Mouse (Mus musculus) CH12.LX (cell line): ENCODE measurements around the gene Gm17654. TPM values are rescaled to one million over a fixed set of nuclear protein-coding genes. Genes with fewer than 3 reads are reported as not detected.
"Not testable (repeated sequence)": the region's sequence is repeated elsewhere in the genome, so short reads cannot be mapped to it uniquely, and the experiment has no call there.

Experiments
- DNase-seq: peaks from one replicate; pipeline ENCODE4 v3.0.0-alpha.2; 2013; ENCODE audit errors: extremely low read depth
- H3K27ac ChIP-seq: 2 replicates; pipeline ENCODE4 v1.5.1; 2012; ENCODE audit warnings: low read depth, mild to moderate bottlenecking, control low read depth, moderate library complexity; ENCODE audit not compliant: insufficient read depth
- H3K27me3 ChIP-seq: replicated peaks from 2 replicates; pipeline ENCODE3; 2012; ENCODE audit warnings: inconsistent platforms
- H3K36me3 ChIP-seq, 2 experiments: replicated peaks in 1 of 2; 2 replicates each; pipeline versions ENCODE3 to v1.6.1; 2012; ENCODE audit warnings: inconsistent platforms in 1 of 2, low read length in 1 of 2, mild to moderate bottlenecking in 1 of 2, mixed read lengths in 1 of 2, moderate library complexity in 1 of 2; ENCODE audit not compliant: control insufficient read depth in 1 of 2, insufficient read depth in 1 of 2
- H3K4me1 ChIP-seq, 2 experiments: 2 replicates each; pipeline ENCODE4 v1.6.1; 2012; ENCODE audit warnings: inconsistent platforms in 1 of 2, moderate library complexity in 1 of 2; ENCODE audit not compliant: insufficient read depth in 2 of 2, control insufficient read depth in 1 of 2
- H3K4me2 ChIP-seq: 2 replicates; pipeline ENCODE4 v1.6.1; 2012; ENCODE audit warnings: low read depth, mild to moderate bottlenecking, control low read depth; ENCODE audit not compliant: poor library complexity, insufficient read depth, severe bottlenecking
- H3K4me3 ChIP-seq, 3 experiments: fragments of 150-350 bp in 1 of 3; sonication (generic) in 1 of 3; replicated peaks in 1 of 3; 2 replicates each; pipeline versions ENCODE3 to v1.5.1; 2011 to 2012; ENCODE audit warnings: low read depth in 2 of 3, low read length in 2 of 3, mild to moderate bottlenecking in 2 of 3, moderate library complexity in 2 of 3, control low read depth in 1 of 3, improper control_type of control experiment in 1 of 3, inconsistent platforms in 1 of 3, mixed read lengths in 1 of 3; ENCODE audit not compliant: poor library complexity in 1 of 3
- H3K79me2 ChIP-seq: replicated peaks from 2 replicates; pipeline ENCODE4 v1.6.1; 2012; ENCODE audit warnings: mild to moderate bottlenecking, moderate library complexity; ENCODE audit not compliant: control insufficient read depth, poor library complexity, insufficient read depth, severe bottlenecking; ENCODE audit errors: extremely low read depth
- H3K9ac ChIP-seq: 2 replicates; pipeline ENCODE4 v1.6.1; 2012; ENCODE audit warnings: low read depth, mild to moderate bottlenecking, control low read depth, moderate library complexity; ENCODE audit not compliant: insufficient read depth
- H3K9me3 ChIP-seq: replicated peaks from 2 replicates; pipeline ENCODE3; 2012; ENCODE audit warnings: low read length, inconsistent platforms, mixed read lengths
- dilution Hi-C: fragments of 300-500 bp; cut with MboI; formaldehyde crosslinking; loops from 2 replicates; pipeline ENCODE4 v1.14.3; 2020; ENCODE audit warnings: low sequenced_read_pairs; ENCODE audit not compliant: extremely low pct_unique_long_range_greater_than_20kb, extremely low pct_ligation_motif_present
- in situ Hi-C: fragments of 300-500 bp; cut with MboI; formaldehyde crosslinking; loops from 3 replicates; pipeline ENCODE4 v1.14.3; 2019; ENCODE audit warnings: low sequenced_read_pairs, low pct_ligation_motif_present, low pct_unique_long_range_greater_than_20kb, mixed read lengths
- polyA plus RNA-seq: library from polyadenylated mRNA; unstranded; fragments of >175 nt; gene quantifications from 2 replicates; pipeline ENCODE4 v1.2.1, GENCODE M21; 2012; ENCODE audit warnings: low read depth; ENCODE audit not compliant: insufficient read length
- total RNA-seq, 2 experiments: library from RNA; depleted of rRNA; stranded (reverse); fragments of 300-350 nt in 1 of 2; fragments of >200 nt in 1 of 2; gene quantifications; 2 replicates each; pipeline ENCODE4 v1.2.3; 2012 to 2014

Gene Gm17654
- total and polyA plus RNA-seq, 3 experiments = not detected

DNA sequence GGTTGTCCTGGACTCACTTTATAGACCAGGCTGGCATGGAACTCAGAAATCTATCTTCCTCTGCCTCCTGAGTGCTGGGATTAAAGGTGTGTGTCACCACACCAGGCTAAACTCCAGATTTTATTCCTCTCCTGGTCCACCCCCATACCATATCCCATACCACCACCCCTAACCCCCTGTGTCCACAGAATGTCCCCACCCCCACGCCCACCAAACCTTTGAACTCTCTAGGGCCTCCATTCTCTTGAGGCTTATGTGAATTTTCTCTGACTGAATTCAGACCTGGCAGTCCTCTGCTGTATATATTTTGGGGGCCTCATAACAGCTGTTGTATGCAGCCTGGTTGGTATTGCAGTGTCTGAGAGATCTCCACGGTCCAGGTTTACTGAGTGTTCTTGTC, 40.8 kb downstream of the Gm17654 start:
- H3K36me3 ChIP-seq, H3K4me2 ChIP-seq, DNase-seq, H3K4me1 ChIP-seq, dilution Hi-C loops, H3K79me2 ChIP-seq, H3K27me3 ChIP-seq, in situ Hi-C loops, H3K9me3 ChIP-seq, H3K27ac ChIP-seq, H3K4me3 ChIP-seq, H3K9ac ChIP-seq: not testable (repeated sequence)

DNA sequence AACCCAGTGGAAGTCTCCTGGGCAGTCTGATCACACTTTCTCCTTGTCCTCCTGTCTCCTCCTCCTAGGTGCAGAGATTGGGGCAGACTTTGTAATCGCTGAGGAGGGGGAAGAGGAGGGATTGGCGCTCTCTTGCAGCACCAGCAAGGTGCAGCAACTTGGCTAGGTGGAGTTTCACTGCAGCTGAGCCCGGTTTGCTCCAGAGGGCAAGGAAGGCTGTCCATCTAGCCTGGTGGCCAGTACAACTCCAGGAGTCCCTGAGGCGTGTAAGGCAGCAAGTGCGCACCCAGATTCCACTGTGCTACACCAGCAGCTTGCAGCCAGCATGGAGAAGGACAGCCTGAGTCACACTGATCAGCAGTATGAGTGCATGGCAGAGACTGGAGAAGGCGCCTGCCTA, 46.6 kb downstream of the Gm17654 start:
- in situ Hi-C loops, H3K27ac ChIP-seq, H3K4me2 ChIP-seq, H3K4me1 ChIP-seq, H3K36me3 ChIP-seq, H3K4me3 ChIP-seq, H3K9me3 ChIP-seq, H3K9ac ChIP-seq, H3K79me2 ChIP-seq, dilution Hi-C loops, DNase-seq, H3K27me3 ChIP-seq: not testable (repeated sequence)

DNA sequence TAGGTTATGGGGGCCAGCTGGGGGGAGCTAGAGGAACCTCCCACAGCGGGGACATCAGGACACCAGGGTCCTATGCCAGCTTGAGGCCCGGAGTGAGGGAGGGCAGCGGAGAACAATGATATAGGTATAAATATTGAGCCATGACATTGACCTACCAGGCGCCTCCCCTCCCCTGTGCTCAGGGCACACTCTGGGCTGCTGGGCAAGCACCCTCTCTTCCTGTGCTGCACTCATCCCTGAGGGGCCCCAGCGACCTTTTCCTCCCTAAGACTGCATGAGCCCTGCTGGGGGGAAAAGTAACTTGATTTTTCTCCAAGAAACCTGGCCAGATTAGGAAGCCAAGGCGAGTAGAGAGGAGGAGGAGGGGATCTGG, 46.9 kb downstream of the Gm17654 start:
- DNase-seq, H3K9me3 ChIP-seq, H3K27ac ChIP-seq, dilution Hi-C loops, H3K4me3 ChIP-seq, H3K9ac ChIP-seq, H3K4me1 ChIP-seq, H3K36me3 ChIP-seq, H3K27me3 ChIP-seq, H3K79me2 ChIP-seq, in situ Hi-C loops, H3K4me2 ChIP-seq: not testable (repeated sequence)

- H3K4me3 ChIP-seq, H3K27ac ChIP-seq, H3K4me1 ChIP-seq, H3K9me3 ChIP-seq, H3K36me3 ChIP-seq, H3K9ac ChIP-seq, H3K27me3 ChIP-seq, H3K4me2 ChIP-seq, DNase-seq, dilution Hi-C loops, in situ Hi-C loops, H3K79me2 ChIP-seq: not testable (repeated sequence)
These were observed 47.6 kb downstream of the Gm17654 start for GRCm38 (mm10) chr14:43531052-43532010.

Other genes with a start within 250 kb of the Gm17654 start
- not detected in 2 replicates for gene 1700001F09Rik, start 231.3 kb downstream of the Gm17654 start, total RNA-seq (2012; rRNA removed)
- gene 1700001F09Rik, start 231.3 kb downstream of the Gm17654 start, total RNA-seq (2014; rRNA removed) = not detected in 2 replicates
- gene 1700001F09Rik, start 231.3 kb downstream of the Gm17654 start, polyA plus RNA-seq = not detected in 2 replicates
- not detected in 2 replicates for gene Gm8138, start 162.8 kb downstream of the Gm17654 start, total RNA-seq (2012; rRNA removed)
- gene Gm8138, start 162.8 kb downstream of the Gm17654 start, total RNA-seq (2014; rRNA removed) = not detected in 2 replicates
- not detected in 2 replicates for gene Gm8138, start 162.8 kb downstream of the Gm17654 start, polyA plus RNA-seq
- not detected in 2 replicates for gene Gm5799, start 35.6 kb downstream of the Gm17654 start, total RNA-seq (2012; rRNA removed)
- gene Gm5799, start 35.6 kb downstream of the Gm17654 start, total RNA-seq (2014; rRNA removed) = not detected in 2 replicates
- gene Gm5799, start 35.6 kb downstream of the Gm17654 start, polyA plus RNA-seq = not detected in 2 replicates
- gene Gm10375, start 28.9 kb upstream of the Gm17654 start, total RNA-seq (2012; rRNA removed) = not detected in 2 replicates
- not detected in 2 replicates for gene Gm10375, start 28.9 kb upstream of the Gm17654 start, total RNA-seq (2014; rRNA removed)
- gene Gm10375, start 28.9 kb upstream of the Gm17654 start, polyA plus RNA-seq = not detected in 2 replicates
- gene Gm8165, start 98.1 kb upstream of the Gm17654 start, total RNA-seq (2012; rRNA removed) = not detected in 2 replicates
- gene Gm8165, start 98.1 kb upstream of the Gm17654 start, total RNA-seq (2014; rRNA removed) = not detected in 2 replicates
- gene Gm8165, start 98.1 kb upstream of the Gm17654 start, polyA plus RNA-seq = not detected in 2 replicates
- 6.1 and 7.9 TPM in 2 replicates for gene Gm7324, start 118.7 kb upstream of the Gm17654 start, total RNA-seq (2012; rRNA removed)
- 22.6 and 27.0 TPM in 2 replicates for gene Gm7324, start 118.7 kb upstream of the Gm17654 start, total RNA-seq (2014; rRNA removed)
- 16.7 and 23.2 TPM in 2 replicates for gene Gm7324, start 118.7 kb upstream of the Gm17654 start, polyA plus RNA-seq
- gene Gm16506, start 148.3 kb upstream of the Gm17654 start, total RNA-seq (2012; rRNA removed) = not detected in 2 replicates
- not detected in 2 replicates for gene Gm16506, start 148.3 kb upstream of the Gm17654 start, total RNA-seq (2014; rRNA removed)
- gene Gm16506, start 148.3 kb upstream of the Gm17654 start, polyA plus RNA-seq = 0.19 TPM in 1 of 2 replicates, not detected in the other
- gene Gm6526, start 168.7 kb upstream of the Gm17654 start, total RNA-seq (2012; rRNA removed) = 0.85 and 1.3 TPM in 2 replicates
- 24.8 and 27.9 TPM in 2 replicates for gene Gm6526, start 168.7 kb upstream of the Gm17654 start, total RNA-seq (2014; rRNA removed)
- 7.4 and 7.7 TPM in 2 replicates for gene Gm6526, start 168.7 kb upstream of the Gm17654 start, polyA plus RNA-seq
- not detected in 2 replicates for gene Gm8180, start 205.6 kb upstream of the Gm17654 start, total RNA-seq (2012; rRNA removed)
- not detected in 2 replicates for gene Gm8180, start 205.6 kb upstream of the Gm17654 start, total RNA-seq (2014; rRNA removed)
- gene Gm8180, start 205.6 kb upstream of the Gm17654 start, polyA plus RNA-seq = not detected in 2 replicates